Mouse (Mus musculus) brain, adult 2 months (tissue): ENCODE results near the gene Speg.

Experiments
- DNase-seq: peaks from one replicate; pipeline ENCODE4 v3.0.0; 2011; ENCODE audit warnings: low read depth, low spot score

Gene Speg

GRCm38 (mm10) chr1:75374950-75375936 lies at the start of gene Speg:
TSS of gene Speg (plus strand) at chr1:75375297.
- DNase-seq: no peak

GRCm38 (mm10) chr1:75327461-75327860 lies 47.6 kb upstream of the Speg start:
- DNase-seq: no peak

- no peak for DNase-seq
Observed at GRCm38 (mm10) chr1:75331271-75331670, 43.8 kb upstream of the Speg start.

GRCm38 (mm10) chr1:75336461-75336860 lies 38.6 kb upstream of the Speg start:
- no peak for DNase-seq

GRCm38 (mm10) chr1:75337097-75337496 lies 38.0 kb upstream of the Speg start:
- no peak for DNase-seq

GRCm38 (mm10) chr1:75338091-75338694 lies 36.9 kb upstream of the Speg start:
- peak; percentile 39 for DNase-seq

- peak; percentile 74 for DNase-seq
Observed at GRCm38 (mm10) chr1:75339337-75339736, 35.8 kb upstream of the Speg start.

GRCm38 (mm10) chr1:75340519-75340918 lies 34.6 kb upstream of the Speg start:
- DNase-seq: no peak

- peak; percentile 93 for DNase-seq
Observed at GRCm38 (mm10) chr1:75342874-75343416, 32.2 kb upstream of the Speg start.

- no peak for DNase-seq
Observed at GRCm38 (mm10) chr1:75344291-75345035, 30.6 kb upstream of the Speg start.

- no peak for DNase-seq
Observed at GRCm38 (mm10) chr1:75345036-75345935, 29.8 kb upstream of the Speg start.

GRCm38 (mm10) chr1:75347279-75347678 lies 27.8 kb upstream of the Speg start:
- no peak for DNase-seq

- DNase-seq: no peak
Observed at GRCm38 (mm10) chr1:75349275-75349674, 25.8 kb upstream of the Speg start.

- DNase-seq: peak; percentile 65
Observed at GRCm38 (mm10) chr1:75357261-75357660, 17.8 kb upstream of the Speg start.

GRCm38 (mm10) chr1:75358009-75358408 lies 17.1 kb upstream of the Speg start:
- DNase-seq: peak; percentile 53

GRCm38 (mm10) chr1:75359346-75359745 lies 15.8 kb upstream of the Speg start:
- DNase-seq: peak; percentile 74

GRCm38 (mm10) chr1:75360112-75361031 lies 14.7 kb upstream of the Speg start, which contains the start of gene Des:
TSS of gene Des (plus strand) at chr1:75360329.
- no peak for DNase-seq

- no peak for DNase-seq
Observed at GRCm38 (mm10) chr1:75361123-75361522, 14.0 kb upstream of the Speg start.

- no peak for DNase-seq
Observed at GRCm38 (mm10) chr1:75361750-75362149, 13.3 kb upstream of the Speg start.

- DNase-seq: no peak
Observed at GRCm38 (mm10) chr1:75363868-75364267, 11.2 kb upstream of the Speg start.
